Mouse (Mus musculus) liver, embryonic 14.5 days (tissue): ENCODE data around the gene Ninj2. TPM values are rescaled to one million over a fixed set of nuclear protein-coding genes. Genes with fewer than 3 reads are reported as not detected.

Source experiments
- ATAC-seq: fragments of 200-750 bp; cut with Nextera tagmentation; 2 replicates; pipeline ENCODE4 v1.8.0; 2017; ENCODE audit warnings: moderate number of reproducible peaks, mild to moderate bottlenecking, moderate library complexity; ENCODE audit not compliant: insufficient read depth
- DNase-seq, 3 experiments: peaks; one replicate each; pipeline ENCODE4 v3.0.0-alpha.2; 2012 to 2013; ENCODE audit warnings: low read depth in 3 of 3, low spot score in 3 of 3
- H3K27ac ChIP-seq: fragments of 300-500 bp; sonication (generic); 2 replicates; pipeline ENCODE4 v1.5.1; 2014; ENCODE audit warnings: moderate library complexity, mild to moderate bottlenecking, control low read depth, inconsistent platforms
- H3K27me3 ChIP-seq: fragments of 300-500 bp; sonication (generic); 2 replicates; pipeline ENCODE4 v1.6.1; 2014; ENCODE audit warnings: mild to moderate bottlenecking, low read length, moderate library complexity; ENCODE audit not compliant: control insufficient read depth, insufficient read depth
- H3K36me3 ChIP-seq: fragments of 300-500 bp; sonication (generic); replicated peaks from 2 replicates; pipeline ENCODE4 v1.6.1; 2014; ENCODE audit warnings: low read depth; ENCODE audit not compliant: control insufficient read depth, insufficient read depth
- H3K4me1 ChIP-seq, 2 experiments: fragments of 200-500 bp in 1 of 2; fragments of 300-500 bp in 1 of 2; sonication (generic) in 1 of 2; replicated peaks; 2 replicates each; pipeline ENCODE4 v1.6.1; 2012 to 2014; ENCODE audit warnings: antibody characterized with exemption in 1 of 2, inconsistent platforms in 1 of 2, low read length in 1 of 2; ENCODE audit not compliant: control insufficient read depth in 2 of 2, insufficient read depth in 2 of 2
- H3K4me2 ChIP-seq: fragments of 300-500 bp; sonication (generic); 2 replicates; pipeline ENCODE4 v1.6.1; 2014; ENCODE audit warnings: low read depth, mild to moderate bottlenecking, control low read depth, moderate library complexity
- H3K4me3 ChIP-seq, 2 experiments: fragments of 200-500 bp in 1 of 2; fragments of 300-500 bp in 1 of 2; sonication (generic) in 1 of 2; 2 replicates each; pipeline ENCODE4 v1.5.1; 2012 to 2014; ENCODE audit warnings: low read depth in 2 of 2, low read length in 2 of 2, mild to moderate bottlenecking in 2 of 2, control low read depth in 1 of 2, inconsistent platforms in 1 of 2, moderate library complexity in 1 of 2; ENCODE audit not compliant: insufficient read depth in 1 of 2
- H3K9ac ChIP-seq: fragments of 300-500 bp; sonication (generic); replicated peaks from 2 replicates; pipeline ENCODE4 v1.6.1; 2014; ENCODE audit warnings: mild to moderate bottlenecking, control low read depth, moderate library complexity
- H3K9me3 ChIP-seq: fragments of 300-500 bp; sonication (generic); 2 replicates; pipeline ENCODE4 v1.6.1; 2016; ENCODE audit warnings: low read length, mixed read lengths; ENCODE audit not compliant: control insufficient read depth
- CTCF ChIP-seq: IDR thresholded peaks from 2 replicates; pipeline ENCODE4 v1.5.1; 2016; ENCODE audit warnings: antibody characterized with exemption, low read depth, control low read depth
- EP300 ChIP-seq: IDR thresholded peaks from 2 replicates; pipeline ENCODE4 v1.6.1; 2016; ENCODE audit warnings: antibody characterized with exemption, low read depth
- WGBS: fragments of 180-500 bp; shearing (Covaris S2); extraction: QIAGEN DNeasy Blood & Tissue Kit; methylation state at CpG from one replicate; pipeline ENCODE4 v1.1.7; 2014; ENCODE audit not compliant: insufficient replicate concordance; 5-methylcytosine and 5-hydroxymethylcytosine counted together
- polyA plus RNA-seq, 2 experiments: library from polyadenylated mRNA; depleted of rRNA in 1 of 2; stranded (reverse) in 1 of 2; unstranded in 1 of 2; fragments of >200 nt; fragmentation: Nextera tagmentation in 1 of 2; extraction: Ambion mirVana in 1 of 2; gene quantifications; 2 replicates each; pipeline versions ENCODE4 v1.2.1 to v1.2.3; 2012 to 2014

The Ninj2 gene
- polyA plus RNA-seq, 2 experiments = 0.33 TPM; not detected in 1

DNA sequence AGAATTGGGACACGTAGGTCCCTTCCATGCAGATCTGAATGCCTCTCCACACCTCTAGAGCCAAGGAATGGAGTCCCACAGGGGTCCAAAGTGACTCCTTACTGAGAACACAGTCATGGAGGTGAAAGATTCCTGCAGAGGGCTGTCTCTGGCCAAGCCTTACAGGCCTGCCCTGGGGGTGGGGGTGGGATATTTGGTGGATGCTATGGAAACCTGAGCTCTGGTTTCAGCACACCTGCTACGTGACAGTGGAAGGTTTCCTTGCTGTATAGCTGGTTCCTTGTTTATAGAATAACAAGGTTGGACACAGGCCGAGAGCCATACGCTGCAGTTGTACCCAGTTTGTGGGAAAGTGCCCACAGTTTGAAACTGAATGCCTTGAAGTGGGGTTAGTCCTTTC is 87.3 kb downstream of the Ninj2 start:
- no peaks in the 10 kb centered on the region for H3K27me3 ChIP-seq
- H3K4me2 ChIP-seq = no peak overlapping the region
- no peaks in the 10 kb centered on the region for H3K36me3 ChIP-seq
- no peaks in the 10 kb centered on the region for H3K9me3 ChIP-seq
- ATAC-seq (no peak), DNase-seq (no peak)
- TF ChIP-seq EP300 = no peak
- TF ChIP-seq CTCF = no peak
- H3K4me3 ChIP-seq = no peak overlapping the region
- H3K27ac ChIP-seq = no peak overlapping the region; the same call in 1 of the 2 replicates
- H3K9ac ChIP-seq = no peak overlapping the region
- peaks cover 19 to 37% of the 10 kb centered on the region in 2 experiments for H3K4me1 ChIP-seq
- 84% methylated on average over 4 of the region's 4 CpGs for WGBS

DNA sequence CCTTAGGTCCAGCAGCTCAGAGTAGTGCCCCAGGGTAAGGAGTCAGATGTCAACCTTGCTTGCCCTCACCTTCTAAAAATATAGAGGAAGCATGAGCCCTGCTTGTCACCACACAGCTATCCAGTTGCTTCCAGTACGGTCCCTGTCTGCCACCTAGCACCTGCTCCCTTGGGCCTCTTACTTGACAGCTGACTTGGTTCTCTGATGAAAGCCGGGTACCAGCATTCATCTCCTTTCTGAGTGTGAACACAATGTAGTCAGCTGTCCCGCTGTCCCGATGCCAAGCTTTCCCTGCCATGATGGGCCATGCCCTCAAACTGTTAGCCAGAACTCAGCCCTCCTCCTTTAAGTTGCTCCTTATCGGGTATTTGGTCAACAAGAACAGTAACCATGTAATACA is 89.0 kb downstream of the Ninj2 start:
- H3K9me3 ChIP-seq = no peaks in the 10 kb centered on the region
- DNase-seq (no peak), ATAC-seq (no peak)
- H3K4me2 ChIP-seq = no peak overlapping the region
- H3K27ac ChIP-seq = no peak overlapping the region
- H3K36me3 ChIP-seq = no peaks in the 10 kb centered on the region
- no peak overlapping the region for H3K9ac ChIP-seq
- 77% methylated on average over 5 of the region's 5 CpGs for WGBS
- H3K4me1 ChIP-seq = peaks cover 9 to 27% of the 10 kb centered on the region in 2 experiments
- H3K4me3 ChIP-seq = no peak overlapping the region
- TF ChIP-seq CTCF (no peak), EP300 (no peak)
- H3K27me3 ChIP-seq = no peaks in the 10 kb centered on the region

DNA sequence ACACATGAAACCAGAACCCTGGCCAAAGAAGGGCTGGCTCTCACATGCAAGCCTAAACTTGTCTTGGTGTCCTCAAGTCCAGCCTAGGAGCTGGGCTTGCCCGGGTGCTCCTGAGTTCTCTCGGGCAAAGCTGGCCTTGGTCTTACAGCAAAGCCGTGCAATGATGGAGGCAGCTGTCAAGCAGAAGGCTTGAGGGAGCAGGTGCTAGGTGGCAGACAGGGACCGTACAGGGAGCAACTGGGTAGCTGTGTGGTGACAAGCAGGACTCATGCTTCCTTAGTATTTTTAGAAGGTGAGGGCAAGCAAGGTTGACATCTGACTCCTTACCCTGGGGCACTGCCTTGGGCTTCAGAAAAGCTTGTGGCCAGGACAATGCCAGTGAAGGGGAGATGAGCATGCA is 90.6 kb downstream of the Ninj2 start:
- H3K27ac ChIP-seq = no peak overlapping the region
- WGBS = 78% methylated on average over 4 of the region's 4 CpGs
- no peak overlapping the region for H3K9ac ChIP-seq
- TF ChIP-seq CTCF (no peak), EP300 (no peak)
- no peaks in the 10 kb centered on the region for H3K27me3 ChIP-seq
- H3K4me2 ChIP-seq = no peak overlapping the region
- peaks cover 16 to 33% of the 10 kb centered on the region in 2 experiments for H3K4me1 ChIP-seq
- H3K4me3 ChIP-seq = no peak overlapping the region
- no peaks in the 10 kb centered on the region for H3K36me3 ChIP-seq
- DNase-seq (no peak), ATAC-seq (no peak)
- H3K9me3 ChIP-seq = no peaks in the 10 kb centered on the region

DNA sequence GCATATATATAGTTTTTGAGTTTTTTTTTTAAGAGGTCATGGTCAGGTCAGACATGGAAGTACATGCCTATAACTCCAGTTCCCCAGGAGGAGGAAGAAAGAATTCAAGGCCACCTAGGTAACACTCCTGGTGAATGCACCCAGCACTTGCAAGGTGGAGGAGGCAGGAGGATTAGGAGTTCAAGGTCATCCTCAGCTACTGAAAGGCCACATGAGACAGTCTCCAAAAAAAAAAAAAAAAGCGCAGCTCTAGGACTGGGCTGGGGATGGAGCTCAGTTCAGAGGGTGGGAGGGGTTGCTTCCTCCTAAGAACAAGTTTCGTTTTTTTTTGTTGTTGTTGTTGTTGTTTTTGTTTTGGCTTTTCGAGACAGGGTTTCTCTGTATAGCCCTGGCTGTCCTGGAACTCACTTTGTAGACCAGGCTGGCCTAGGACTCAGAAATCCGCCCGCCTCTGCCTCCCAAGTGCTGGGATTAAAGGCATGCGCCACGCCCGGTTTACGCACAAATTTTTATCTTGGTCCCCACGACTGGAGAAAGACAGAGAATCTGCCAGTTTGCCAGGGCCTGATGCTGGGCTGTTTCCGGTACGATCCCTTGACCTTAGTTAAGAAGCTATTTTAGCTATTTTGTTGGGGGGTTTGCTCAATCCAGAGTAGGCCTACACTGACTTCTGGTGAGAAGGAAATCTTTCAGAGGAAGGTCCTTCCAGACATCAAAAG is 92.0 kb downstream of the Ninj2 start:
- no peak for TF ChIP-seq CTCF
- Histone ChIP-seq H3K36me3 (no peaks in the 10 kb centered on the region), H3K4me2 (no peak overlapping the region), H3K9ac (no peak overlapping the region), H3K27ac (no peak overlapping the region), H3K9me3 (no peaks in the 10 kb centered on the region), H3K4me3 (no peak overlapping the region), H3K27me3 (no peaks in the 10 kb centered on the region), H3K4me1 (peaks cover 12 to 27% of the 10 kb centered on the region in 2 experiments)
- 62% methylated on average over 12 of the region's 12 CpGs for WGBS
- ATAC-seq (no peak), DNase-seq (no peak)

DNA sequence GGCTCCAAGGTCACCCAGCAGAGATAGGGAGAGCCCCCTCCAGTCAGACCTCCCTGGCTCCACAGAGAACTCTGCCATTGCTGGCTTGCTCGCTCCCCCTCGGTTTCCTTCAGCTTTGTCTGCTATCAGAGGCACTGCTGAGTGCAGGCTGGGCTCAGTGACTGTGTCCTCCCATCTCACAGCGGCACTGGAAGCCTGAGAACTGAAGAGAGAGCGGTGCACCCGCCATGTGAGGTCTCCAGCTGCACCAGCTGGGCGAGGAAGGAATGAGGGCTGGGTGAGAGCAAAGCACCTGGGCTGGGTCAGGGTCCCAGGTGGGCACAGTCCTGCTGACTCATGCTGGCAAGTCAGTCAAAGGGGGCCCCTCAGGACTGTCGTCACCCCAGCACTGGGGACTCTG is 92.6 kb downstream of the Ninj2 start:
- no peaks in the 10 kb centered on the region for H3K9me3 ChIP-seq
- DNase-seq (no peak), ATAC-seq (no peak)
- H3K4me1 ChIP-seq = peaks cover 12 to 30% of the 10 kb centered on the region in 2 experiments
- WGBS = 59% methylated on average over 7 of the region's 7 CpGs
- no peak overlapping the region for H3K4me3 ChIP-seq
- no peaks in the 10 kb centered on the region for H3K36me3 ChIP-seq
- no peaks in the 10 kb centered on the region for H3K27me3 ChIP-seq
- H3K27ac ChIP-seq = no peak overlapping the region
- TF ChIP-seq CTCF (no peak), EP300 (no peak)
- no peak overlapping the region for H3K4me2 ChIP-seq
- H3K9ac ChIP-seq = no peak overlapping the region
